Mouse (Mus musculus): ENCODE measurements around the gene Abhd12. TPM values are rescaled to one million over a fixed set of nuclear protein-coding genes. Genes with fewer than 3 reads are reported as not detected.

The Abhd12 gene
- polyA plus RNA-seq, 1 experiment from 2014 or later = 73.2 TPM

DNA sequence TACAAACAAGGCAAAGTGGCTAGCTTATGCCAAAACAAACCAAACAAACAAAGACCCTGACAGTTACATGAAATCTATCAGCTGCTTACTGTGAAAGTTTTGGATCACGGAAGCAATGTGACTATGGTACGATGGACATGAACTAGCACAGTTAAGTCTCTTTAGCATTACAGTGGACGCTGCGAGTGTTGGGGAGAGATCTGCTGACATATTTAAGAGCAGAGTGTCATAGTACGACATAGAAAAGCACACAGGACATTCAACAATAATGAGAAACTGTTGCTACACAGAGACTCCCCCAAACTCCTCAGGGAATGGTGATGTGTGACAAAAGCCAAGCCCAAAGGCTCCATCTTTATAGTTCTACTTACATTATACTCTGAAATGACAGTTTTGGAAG, 39.5 kb upstream of the Abhd12 start:
- Histone ChIP-seq H3K9me3 (ENCODE audit: control insufficient read depth, low read length) (no peaks in the 10 kb centered on the region), H3K36me3 (ENCODE audit: control insufficient read depth, insufficient read depth, low read length) (no peaks in the 10 kb centered on the region), H3K4me1 (replicated peaks; ENCODE audit: control insufficient read depth, insufficient read depth) (no peaks in the 10 kb centered on the region), H3K4me2 (replicated peaks; ENCODE audit: low read depth) (no peak overlapping the region), H3K27ac (replicated peaks) (no peak overlapping the region), H3K4me3 (ENCODE audit: low read depth, low read length) (no peak overlapping the region), H3K27me3 (ENCODE audit: control insufficient read depth, insufficient read depth, low read length) (no peaks in the 10 kb centered on the region), H3K9ac (ENCODE audit: low read length) (no peak overlapping the region)
- TF ChIP-seq CTCF (IDR thresholded peaks at IDR 0.05; ENCODE audit: low read depth) (no peak), EP300 (optimal IDR thresholded peaks at IDR 0.05) (no peak)
- no peak for DNase-seq (ENCODE audit: low spot score)
- no peak for ATAC-seq (ENCODE audit: low FRiP score, low TSS enrichment)
- 88% methylated on average over 5 of the region's 5 CpGs for WGBS

DNA sequence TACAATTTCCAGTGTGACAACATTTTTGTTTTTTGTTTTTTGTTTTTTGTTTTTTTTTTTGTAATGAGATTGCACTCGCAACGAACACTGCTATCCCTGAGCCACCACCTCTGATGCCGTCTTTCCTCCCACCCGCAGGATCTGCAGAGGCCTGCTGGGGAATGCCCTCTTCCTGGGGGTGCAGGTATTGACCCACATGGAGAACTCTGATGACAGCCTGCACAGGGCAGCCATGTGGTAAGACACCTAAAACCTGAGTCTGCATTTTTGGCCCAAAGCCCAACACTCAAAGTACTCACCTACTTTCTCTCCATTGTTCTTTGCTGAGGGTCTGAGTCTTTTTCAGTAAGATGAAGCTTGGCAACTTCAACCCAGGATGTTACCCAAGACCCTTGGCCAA, 30.1 kb upstream of the Abhd12 start:
- H3K9me3 ChIP-seq (ENCODE audit: control insufficient read depth, low read length) = no peaks in the 10 kb centered on the region
- H3K4me1 ChIP-seq (replicated peaks; ENCODE audit: control insufficient read depth, insufficient read depth) = no peaks in the 10 kb centered on the region
- TF ChIP-seq CTCF (IDR thresholded peaks at IDR 0.05; ENCODE audit: low read depth) = no peak
- TF ChIP-seq EP300 (optimal IDR thresholded peaks at IDR 0.05) = no peak
- ATAC-seq (ENCODE audit: low FRiP score, low TSS enrichment) = no peak
- H3K9ac ChIP-seq (ENCODE audit: low read length) = no peak overlapping the region
- no peak overlapping the region for H3K4me3 ChIP-seq (ENCODE audit: low read depth, low read length)
- WGBS = 92% methylated on average over 4 of the region's 4 CpGs
- H3K27me3 ChIP-seq (ENCODE audit: control insufficient read depth, insufficient read depth, low read length) = no peaks in the 10 kb centered on the region
- no peak overlapping the region for H3K4me2 ChIP-seq (replicated peaks; ENCODE audit: low read depth)
- DNase-seq (ENCODE audit: low spot score) = no peak
- H3K36me3 ChIP-seq (ENCODE audit: control insufficient read depth, insufficient read depth, low read length) = no peaks in the 10 kb centered on the region
- H3K27ac ChIP-seq (replicated peaks) = no peak overlapping the region

GRCm38 (mm10) chr2:150933482-150933881, 28.9 kb upstream of the Abhd12 start:
- Histone ChIP-seq H3K4me3 (ENCODE audit: low read depth, low read length) (no peak overlapping the region), H3K27ac (replicated peaks) (no peak overlapping the region), H3K4me1 (replicated peaks; ENCODE audit: control insufficient read depth, insufficient read depth) (no peaks in the 10 kb centered on the region), H3K27me3 (ENCODE audit: control insufficient read depth, insufficient read depth, low read length) (no peaks in the 10 kb centered on the region), H3K36me3 (ENCODE audit: control insufficient read depth, insufficient read depth, low read length) (no peaks in the 10 kb centered on the region), H3K4me2 (replicated peaks; ENCODE audit: low read depth) (no peak overlapping the region), H3K9me3 (ENCODE audit: control insufficient read depth, low read length) (no peaks in the 10 kb centered on the region), H3K9ac (ENCODE audit: low read length) (no peak overlapping the region)
- 81% methylated on average over 19 of the region's 19 CpGs for WGBS
- ATAC-seq (ENCODE audit: low FRiP score, low TSS enrichment) (no peak), DNase-seq (ENCODE audit: low spot score) (no peak)
- no peak for TF ChIP-seq CTCF (IDR thresholded peaks at IDR 0.05; ENCODE audit: low read depth)
- no peak for TF ChIP-seq EP300 (optimal IDR thresholded peaks at IDR 0.05)

DNA sequence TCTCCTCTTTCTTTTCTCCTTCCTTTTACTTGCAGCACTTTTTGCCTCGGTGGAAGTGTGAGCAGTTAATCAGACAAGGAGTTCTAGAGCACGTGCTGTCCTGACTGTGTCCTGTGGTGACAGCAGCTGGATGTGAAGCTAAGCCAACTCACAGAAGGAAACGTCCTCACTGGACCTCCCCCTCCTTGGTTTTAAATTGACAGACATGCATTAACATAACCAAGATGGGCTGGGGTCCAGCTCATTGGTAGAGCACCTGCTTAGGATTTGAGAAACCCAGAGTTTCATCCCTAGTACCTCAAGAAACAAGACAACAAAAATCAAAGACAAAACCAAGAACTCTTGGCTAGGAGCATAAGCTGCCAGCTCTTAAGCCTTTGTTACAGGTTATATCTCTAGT, 26.3 kb upstream of the Abhd12 start:
- no peak overlapping the region for H3K27ac ChIP-seq (replicated peaks)
- H3K9ac ChIP-seq (ENCODE audit: low read length) = no peak overlapping the region
- H3K27me3 ChIP-seq (ENCODE audit: control insufficient read depth, insufficient read depth, low read length) = no peaks in the 10 kb centered on the region
- H3K9me3 ChIP-seq (ENCODE audit: control insufficient read depth, low read length) = no peaks in the 10 kb centered on the region
- no peak overlapping the region for H3K4me3 ChIP-seq (ENCODE audit: low read depth, low read length)
- TF ChIP-seq CTCF (IDR thresholded peaks at IDR 0.05; ENCODE audit: low read depth) (no peak), EP300 (optimal IDR thresholded peaks at IDR 0.05) (no peak)
- 63% methylated on average over 3 of the region's 3 CpGs for WGBS
- H3K36me3 ChIP-seq (ENCODE audit: control insufficient read depth, insufficient read depth, low read length) = no peaks in the 10 kb centered on the region
- no peaks in the 10 kb centered on the region for H3K4me1 ChIP-seq (replicated peaks; ENCODE audit: control insufficient read depth, insufficient read depth)
- DNase-seq (ENCODE audit: low spot score) (no peak), ATAC-seq (ENCODE audit: low FRiP score, low TSS enrichment) (no peak)
- H3K4me2 ChIP-seq (replicated peaks; ENCODE audit: low read depth) = no peak overlapping the region

DNA sequence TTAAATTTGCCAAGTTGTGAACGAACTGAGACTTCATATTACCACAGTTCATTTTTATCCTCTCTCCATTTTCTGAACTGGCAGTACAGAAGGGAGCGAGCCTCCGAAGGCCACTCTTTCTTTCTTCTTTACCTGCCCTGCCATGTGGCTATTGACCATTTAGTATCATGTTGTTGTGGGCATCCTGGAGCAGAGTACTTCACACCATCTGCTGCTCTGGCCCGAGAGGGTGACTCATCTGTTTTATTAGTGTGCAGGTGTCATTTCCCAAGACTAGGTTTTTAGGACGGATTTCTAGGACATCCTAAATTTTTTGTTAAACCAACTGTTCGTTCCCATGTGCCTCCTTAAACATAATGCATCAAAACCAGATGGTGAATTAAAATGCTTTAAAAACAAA, 24.6 kb upstream of the Abhd12 start:
- no peak overlapping the region for H3K4me3 ChIP-seq (ENCODE audit: low read depth, low read length)
- H3K9ac ChIP-seq (ENCODE audit: low read length) = no peak overlapping the region
- H3K36me3 ChIP-seq (ENCODE audit: control insufficient read depth, insufficient read depth, low read length) = no peaks in the 10 kb centered on the region
- no peaks in the 10 kb centered on the region for H3K9me3 ChIP-seq (ENCODE audit: control insufficient read depth, low read length)
- TF ChIP-seq EP300 (optimal IDR thresholded peaks at IDR 0.05) (no peak), CTCF (IDR thresholded peaks at IDR 0.05; ENCODE audit: low read depth) (no peak)
- no peaks in the 10 kb centered on the region for H3K27me3 ChIP-seq (ENCODE audit: control insufficient read depth, insufficient read depth, low read length)
- no peak overlapping the region for H3K4me2 ChIP-seq (replicated peaks; ENCODE audit: low read depth)
- H3K4me1 ChIP-seq (replicated peaks; ENCODE audit: control insufficient read depth, insufficient read depth) = no peaks in the 10 kb centered on the region
- H3K27ac ChIP-seq (replicated peaks) = no peak overlapping the region
- ATAC-seq (ENCODE audit: low FRiP score, low TSS enrichment) (no peak), DNase-seq (ENCODE audit: low spot score) (no peak)
- WGBS = 85% methylated on average over 6 of the region's 6 CpGs

DNA sequence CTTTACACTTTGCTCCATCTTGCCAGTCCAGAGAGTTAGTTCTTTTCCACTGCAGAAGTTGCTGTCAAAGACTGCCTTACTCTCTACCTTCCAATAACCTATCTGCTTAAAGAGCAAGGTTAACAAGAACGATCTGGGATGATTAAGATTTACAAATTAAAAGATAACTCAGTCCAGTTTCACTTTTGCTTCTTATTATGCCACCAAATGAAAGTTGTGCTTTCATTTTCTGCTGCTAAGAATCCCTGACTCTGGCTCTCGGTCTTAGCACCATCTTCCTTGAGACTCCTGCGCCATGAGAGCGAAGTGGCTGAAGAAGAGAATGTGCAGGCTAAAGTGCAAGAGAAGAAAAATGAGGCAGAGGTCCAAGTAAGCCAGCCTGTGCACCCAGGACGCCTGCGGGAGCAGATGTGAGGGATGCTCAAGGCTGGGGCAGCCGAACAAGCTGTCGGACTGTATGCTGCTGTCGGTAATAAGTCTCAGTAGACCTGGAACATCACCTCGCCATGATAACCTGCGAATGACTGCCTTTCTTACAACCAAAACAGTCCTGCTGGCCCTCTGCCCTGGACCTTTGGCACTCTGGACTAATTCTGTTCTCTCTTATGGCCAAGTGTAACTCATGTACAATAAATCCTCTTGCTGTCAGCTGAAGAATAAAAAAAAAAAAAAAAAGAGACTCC, 22.6 kb upstream of the Abhd12 start:
- Histone ChIP-seq H3K4me1 (replicated peaks; ENCODE audit: control insufficient read depth, insufficient read depth) (no peaks in the 10 kb centered on the region), H3K4me2 (replicated peaks; ENCODE audit: low read depth) (no peak overlapping the region), H3K9ac (ENCODE audit: low read length) (no peak overlapping the region), H3K36me3 (ENCODE audit: control insufficient read depth, insufficient read depth, low read length) (no peaks in the 10 kb centered on the region), H3K27me3 (ENCODE audit: control insufficient read depth, insufficient read depth, low read length) (no peaks in the 10 kb centered on the region), H3K27ac (replicated peaks) (no peak overlapping the region), H3K9me3 (ENCODE audit: control insufficient read depth, low read length) (no peaks in the 10 kb centered on the region), H3K4me3 (ENCODE audit: low read depth, low read length) (no peak overlapping the region)
- TF ChIP-seq EP300 (optimal IDR thresholded peaks at IDR 0.05) (no peak), CTCF (IDR thresholded peaks at IDR 0.05; ENCODE audit: low read depth) (no peak)
- ATAC-seq (ENCODE audit: low FRiP score, low TSS enrichment) (no peak), DNase-seq (ENCODE audit: low spot score) (no peak)
- 89% methylated on average over 11 of the region's 11 CpGs for WGBS

Measured in stomach, postnatal 0 days (tissue).